ENCODE assay signal across 14 mouse cellular contexts in genomic region chr17:62160301-62160700, GRCm38 (mm10).
"Had no signal": no experiment of that assay in that cellular context is flagged by ENCODE, and none has a peak within 500 bp of the region (broad histone marks: within the 10 kb centered on the region; RNA-seq: fewer than 3 reads in every experiment).

No protein-coding gene starts in this region.

- H3K27me3 ChIP-seq: limb, embryonic 12.5 days; liver, embryonic 13.5 days; lung, embryonic 15.5 days; midbrain, embryonic 12.5 days; neural tube, embryonic 13.5 days had no signal

- H3K36me3 ChIP-seq: limb, embryonic 12.5 days; liver, embryonic 13.5 days; lung, embryonic 15.5 days; midbrain, embryonic 12.5 days; neural tube, embryonic 13.5 days had no signal

- H3K4me1 ChIP-seq: limb, embryonic 12.5 days; liver, embryonic 13.5 days; lung, embryonic 15.5 days; midbrain, embryonic 12.5 days; neural tube, embryonic 13.5 days had no signal

- H3K27ac ChIP-seq: layer of hippocampus, adult 2 months; limb, embryonic 12.5 days; liver, embryonic 13.5 days; lung, embryonic 15.5 days; midbrain, embryonic 12.5 days; neural tube, embryonic 13.5 days had no signal

- H3K9ac ChIP-seq: limb, embryonic 12.5 days; liver, embryonic 13.5 days; liver, postnatal 0 days; lung, embryonic 15.5 days; midbrain, embryonic 12.5 days; neural tube, embryonic 13.5 days had no signal

- H3K4me3 ChIP-seq: layer of hippocampus, adult 2 months; limb, embryonic 12.5 days; liver, embryonic 13.5 days; lung, embryonic 15.5 days; midbrain, embryonic 12.5 days; neural tube, embryonic 13.5 days had no signal

- DNase-seq: kidney, adult 18-20 months; kidney, postnatal 10 days; kidney, postnatal 4 days; liver; liver, embryonic 13.5 days; liver, postnatal 0 days; retina, postnatal 1 day; right cerebral cortex, postnatal 25 days; thymus, postnatal 25 days had no signal
